Mouse (Mus musculus): Measurements from ENCODE around the gene Mllt3.

DNA sequence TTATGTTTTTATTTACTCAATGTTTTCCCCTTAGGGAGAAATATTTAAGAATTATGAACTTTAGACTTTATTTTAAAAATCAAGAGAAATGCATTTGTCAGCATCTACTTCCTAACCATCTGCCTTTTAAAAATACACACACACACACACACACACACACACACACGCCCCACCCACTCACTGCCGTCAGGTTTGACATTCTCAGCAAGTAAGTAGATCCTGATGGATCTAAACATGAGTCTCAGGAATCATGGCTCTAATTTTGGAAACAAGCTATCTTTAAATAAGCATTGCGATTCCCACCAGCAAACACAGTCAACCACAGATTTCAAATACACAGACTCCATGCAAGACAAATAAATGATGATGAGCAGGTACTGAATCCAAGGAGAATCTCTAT is 229.9 kb downstream of the Mllt3 start:
- no peak for TF ChIP-seq CTCF (IDR thresholded peaks at IDR 0.05; ENCODE audit: low read depth, low read length)
- TF ChIP-seq POLR2A (IDR thresholded peaks at IDR 0.05; ENCODE audit: extremely low read depth, insufficient read depth, low read length) = no peak

Measured in liver, adult 2 months (tissue).